Mouse (Mus musculus) heart, adult 9 months (tissue): Measurements from ENCODE around the gene Iglon5.

Source experiments
- DNase-seq, 2 experiments: peaks; one replicate each; pipeline ENCODE4 v3.0.0; 2022; ENCODE audit warnings: low spot score in 2 of 2

Iglon5 gene

DNA sequence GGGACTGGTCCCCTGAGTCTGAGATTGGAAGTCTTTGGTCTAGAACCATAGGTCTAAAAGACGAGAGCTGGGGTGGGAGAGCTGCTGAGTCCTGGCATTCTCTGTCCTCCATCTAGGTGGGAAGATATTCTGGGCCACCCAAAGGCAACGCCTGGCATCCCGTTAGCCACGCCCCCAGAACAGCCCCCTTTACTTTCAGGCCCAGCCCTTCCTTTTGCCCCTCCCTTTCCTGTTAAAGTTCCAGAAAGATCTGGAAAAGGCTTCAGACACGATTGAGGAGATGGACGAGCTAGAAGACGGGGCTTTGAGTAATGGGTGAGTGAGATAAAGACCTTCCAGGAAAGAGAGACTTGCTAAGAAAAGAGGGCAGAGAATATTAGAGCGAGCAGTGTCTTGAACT is 62.5 kb downstream of the Iglon5 start, which contains the start of gene Lim2:
Gene Lim2 (plus strand): TSS at position 265 of the 400 bp plus-strand sequence.
- DNase-seq: no peak

- DNase-seq: no peak
These were observed 65.8 kb downstream of the Iglon5 start for GRCm38 (mm10) chr7:43423991-43424625.

- peak; percentile 67 to 77 for DNase-seq
These were observed 66.8 kb downstream of the Iglon5 start for GRCm38 (mm10) chr7:43422995-43423617.
